Mouse (Mus musculus): Measurements from ENCODE around the gene Mecom.

Mecom gene

GRCm38 (mm10) chr3:30000260-30000659 is 547.5 kb downstream of the Mecom start:
- no peak for DNase-seq

GRCm38 (mm10) chr3:29999035-29999434 is 548.8 kb downstream of the Mecom start:
- DNase-seq, result no peak

GRCm38 (mm10) chr3:29997068-29997467 is 550.7 kb downstream of the Mecom start:
- no peak for DNase-seq

GRCm38 (mm10) chr3:29993346-29993745 is 554.5 kb downstream of the Mecom start:
- no peak for DNase-seq

GRCm38 (mm10) chr3:29991523-29991922 is 556.3 kb downstream of the Mecom start:
- DNase-seq, result no peak

- no peak for DNase-seq
These were observed 563.4 kb downstream of the Mecom start for GRCm38 (mm10) chr3:29984431-29984830.

- DNase-seq, result no peak
These were observed 566.4 kb downstream of the Mecom start for GRCm38 (mm10) chr3:29981259-29981910.

- peak in 1 of 2 experiments; percentile 20 for DNase-seq
These were observed 567.3 kb downstream of the Mecom start for GRCm38 (mm10) chr3:29980531-29980930.

GRCm38 (mm10) chr3:29976580-29976979 is 571.2 kb downstream of the Mecom start:
- no peak for DNase-seq

GRCm38 (mm10) chr3:29968433-29968949 is 579.3 kb downstream of the Mecom start:
- DNase-seq, result no peak

GRCm38 (mm10) chr3:29963953-29964352 is 583.9 kb downstream of the Mecom start:
- no peak for DNase-seq

GRCm38 (mm10) chr3:29963447-29963846 is 584.4 kb downstream of the Mecom start:
- no peak for DNase-seq

GRCm38 (mm10) chr3:29959051-29959450 is 588.8 kb downstream of the Mecom start:
- no peak for DNase-seq

- DNase-seq, result no peak
These were observed 590.2 kb downstream of the Mecom start for GRCm38 (mm10) chr3:29957365-29958236.

GRCm38 (mm10) chr3:29953269-29953668 is 594.5 kb downstream of the Mecom start:
- no peak for DNase-seq

GRCm38 (mm10) chr3:29950853-29951252 is 597.0 kb downstream of the Mecom start:
- DNase-seq, result no peak

GRCm38 (mm10) chr3:29903596-29904308 is 644.1 kb downstream of the Mecom start:
- DNase-seq, result no peak
